Mouse (Mus musculus): ENCODE data around the gene Carmil3. TPM values are rescaled to one million over a fixed set of nuclear protein-coding genes. Genes with fewer than 3 reads are reported as not detected.

Carmil3 gene
- polyA plus RNA-seq, 1 experiment from 2014 or later, result 0.96 TPM

DNA sequence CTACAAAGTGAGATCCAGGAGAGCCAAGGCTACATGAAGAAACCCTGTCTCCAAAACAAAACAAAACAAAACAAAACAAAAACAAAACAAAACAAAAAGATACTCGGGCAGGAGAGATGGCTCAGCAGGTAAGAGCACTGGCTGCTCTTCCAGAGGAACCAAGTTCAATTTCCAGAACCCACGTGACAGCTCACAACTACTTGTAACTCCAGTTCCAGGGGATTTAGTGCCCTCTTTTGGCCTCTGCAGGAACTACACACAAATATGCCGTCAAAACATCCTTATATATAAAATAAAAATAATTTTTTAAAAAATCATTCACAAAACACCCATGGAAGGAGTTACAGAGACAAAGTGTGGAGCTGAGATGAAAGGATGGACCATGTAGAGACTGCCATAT lies 37.5 kb downstream of the Carmil3 start:
- no peak overlapping the region for H3K27ac ChIP-seq
- H3K4me2 ChIP-seq (ENCODE audit: low read length), result no peak overlapping the region
- H3K27me3 ChIP-seq (ENCODE audit: insufficient read depth, low read length), result no peaks in the 10 kb centered on the region
- TF ChIP-seq CTCF (IDR thresholded peaks at IDR 0.05; ENCODE audit: low read depth), result peak; percentile 70
- H3K4me1 ChIP-seq (replicated peaks; ENCODE audit: insufficient read depth, low read length), result no peaks in the 10 kb centered on the region
- no peaks in the 10 kb centered on the region for H3K9me3 ChIP-seq (replicated peaks; ENCODE audit: low read length)
- ATAC-seq (replicated peaks; ENCODE audit: low FRiP score, low read depth), result no peak
- no peak overlapping the region for H3K4me3 ChIP-seq (replicated peaks; ENCODE audit: low read depth, low read length)
- DNase-seq (ENCODE audit: low spot score), result peak; percentile 64
- WGBS, result 20% methylated on average over 3 of the region's 3 CpGs
- no peaks in the 10 kb centered on the region for H3K36me3 ChIP-seq (ENCODE audit: insufficient read depth, low read length)
- H3K9ac ChIP-seq (ENCODE audit: low read depth, low read length), result no peak overlapping the region

DNA sequence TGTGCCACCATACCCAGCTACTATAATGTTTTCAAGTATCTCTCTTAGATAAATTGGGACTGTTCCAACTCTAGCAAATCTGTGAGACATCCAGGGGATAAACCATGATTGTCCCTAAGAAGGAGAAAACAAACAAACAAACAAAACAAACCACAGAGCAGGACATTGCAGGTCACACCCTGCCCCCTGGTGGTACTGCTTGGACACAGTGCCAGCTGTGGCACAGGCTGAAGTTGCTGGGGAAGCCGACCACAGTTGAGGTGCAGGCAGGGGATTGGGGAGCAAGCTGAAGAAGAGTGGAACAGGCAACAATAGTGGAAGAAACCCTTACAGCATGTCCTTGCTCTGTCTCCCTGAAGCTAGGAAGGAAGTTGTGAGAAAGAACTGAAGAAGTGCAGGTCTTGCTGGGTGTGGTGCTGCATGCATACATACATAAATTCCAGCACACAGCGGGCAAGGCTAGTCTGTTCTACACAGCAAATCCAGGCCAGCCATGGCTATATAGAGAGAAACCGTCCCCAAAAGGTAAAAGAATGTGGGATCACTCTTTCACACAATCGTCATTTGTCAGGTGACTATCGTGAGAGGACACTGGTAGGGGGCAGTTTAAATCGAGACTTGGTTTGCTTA lies 45.8 kb downstream of the Carmil3 start:
- Histone ChIP-seq H3K4me2 (ENCODE audit: low read length) (no peak overlapping the region), H3K27ac (no peak overlapping the region), H3K36me3 (ENCODE audit: insufficient read depth, low read length) (no peaks in the 10 kb centered on the region), H3K9me3 (replicated peaks; ENCODE audit: low read length) (no peaks in the 10 kb centered on the region), H3K9ac (ENCODE audit: low read depth, low read length) (no peak overlapping the region), H3K4me1 (replicated peaks; ENCODE audit: insufficient read depth, low read length) (peaks cover 6% of the 10 kb centered on the region), H3K27me3 (ENCODE audit: insufficient read depth, low read length) (no peaks in the 10 kb centered on the region), H3K4me3 (replicated peaks; ENCODE audit: low read depth, low read length) (no peak overlapping the region)
- peak; percentile 85 for TF ChIP-seq CTCF (IDR thresholded peaks at IDR 0.05; ENCODE audit: low read depth)
- DNase-seq (ENCODE audit: low spot score) (peak; percentile 58), ATAC-seq (replicated peaks; ENCODE audit: low FRiP score, low read depth) (no peak)
- WGBS, result 57% methylated on average over 6 of the region's 6 CpGs

DNA sequence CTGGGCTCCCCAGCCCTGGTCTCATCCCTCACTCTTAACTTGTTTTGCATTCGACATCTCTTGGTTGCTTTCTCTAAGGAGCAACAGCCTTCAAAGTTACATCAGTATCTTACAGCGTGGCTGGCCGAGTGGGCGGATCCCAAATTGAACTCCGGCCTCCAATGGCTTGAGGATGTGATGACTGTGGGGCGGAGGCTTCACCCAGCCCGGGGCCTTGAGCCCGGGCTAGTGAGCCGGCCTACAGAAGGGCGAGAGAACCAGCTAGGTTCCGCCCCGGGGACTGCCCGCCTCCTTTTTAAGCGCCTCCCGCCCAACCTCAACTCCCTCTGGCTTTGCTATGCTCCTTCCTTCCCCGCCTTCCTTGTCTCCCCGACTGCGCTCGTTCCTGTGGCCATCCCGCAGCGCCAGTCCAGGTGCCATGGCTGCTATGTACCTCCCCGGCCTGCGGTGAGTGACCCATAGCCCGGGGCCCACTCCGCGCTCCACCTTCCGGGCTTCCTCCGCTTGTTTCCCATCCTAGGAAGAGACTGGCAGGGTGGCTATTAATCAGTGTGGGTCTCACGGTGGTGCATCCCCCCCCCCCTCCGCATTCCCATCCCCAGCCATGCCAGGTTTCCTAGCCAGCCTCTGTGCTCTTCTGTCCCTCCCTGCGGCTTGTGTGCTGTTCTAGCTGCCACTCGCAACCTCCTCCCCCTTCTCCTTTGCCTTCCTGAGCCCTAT lies 49.8 kb downstream of the Carmil3 start, which contains the start of gene Pck2:
Gene Pck2 (plus strand): TSS at position 200 of the 720 bp plus-strand sequence.
- TF ChIP-seq CTCF (IDR thresholded peaks at IDR 0.05; ENCODE audit: low read depth), result no peak
- Histone ChIP-seq H3K4me1 (replicated peaks; ENCODE audit: insufficient read depth, low read length) (peaks cover 11% of the 10 kb centered on the region), H3K36me3 (ENCODE audit: insufficient read depth, low read length) (peaks cover 21% of the 10 kb centered on the region), H3K9me3 (replicated peaks; ENCODE audit: low read length) (no peaks in the 10 kb centered on the region), H3K4me2 (ENCODE audit: low read length) (peak within 1 kb of the TSS; percentile 75), H3K27ac (peak within 1 kb of the TSS; percentile 94), H3K4me3 (replicated peaks; ENCODE audit: low read depth, low read length) (peak within 1 kb of the TSS; percentile 70), H3K27me3 (ENCODE audit: insufficient read depth, low read length) (no peaks in the 10 kb centered on the region), H3K9ac (ENCODE audit: low read depth, low read length) (peak within 1 kb of the TSS; percentile 74)
- DNase-seq (ENCODE audit: low spot score) (peak; percentile 97), ATAC-seq (replicated peaks; ENCODE audit: low FRiP score, low read depth) (peak; percentile 95)
- WGBS, result under 1% methylated on average over 31 of the region's 32 CpGs

DNA sequence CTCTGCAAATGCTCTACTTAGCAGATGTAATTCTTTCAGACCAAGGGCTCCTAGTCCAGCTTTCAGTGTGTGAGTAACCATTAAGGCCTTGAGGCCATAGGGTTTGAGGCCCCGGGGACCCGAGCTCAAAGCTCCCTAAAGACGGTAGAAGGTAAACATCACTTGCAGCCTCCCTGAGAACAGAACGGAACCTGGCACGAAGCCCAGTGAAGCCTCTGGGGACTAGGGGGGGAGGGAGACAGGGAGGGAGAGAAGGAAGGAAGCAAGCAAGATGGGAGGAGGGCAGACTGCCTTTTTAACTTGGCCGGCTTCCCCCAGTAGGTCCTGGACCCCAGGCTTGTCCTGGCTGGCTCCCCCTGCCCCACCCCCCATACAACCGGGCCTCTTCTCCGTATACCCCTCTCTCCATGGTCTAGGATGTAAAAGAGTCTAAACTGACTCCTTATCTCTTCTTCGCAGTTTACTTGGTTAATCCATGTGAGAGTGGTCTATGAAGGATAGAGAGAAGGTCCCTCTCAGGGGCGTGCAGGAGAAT lies 50.4 kb downstream of the Carmil3 start:
- ATAC-seq (replicated peaks; ENCODE audit: low FRiP score, low read depth), result peak; percentile 27
- WGBS, result 4% methylated on average over 10 of the region's 10 CpGs

DNA sequence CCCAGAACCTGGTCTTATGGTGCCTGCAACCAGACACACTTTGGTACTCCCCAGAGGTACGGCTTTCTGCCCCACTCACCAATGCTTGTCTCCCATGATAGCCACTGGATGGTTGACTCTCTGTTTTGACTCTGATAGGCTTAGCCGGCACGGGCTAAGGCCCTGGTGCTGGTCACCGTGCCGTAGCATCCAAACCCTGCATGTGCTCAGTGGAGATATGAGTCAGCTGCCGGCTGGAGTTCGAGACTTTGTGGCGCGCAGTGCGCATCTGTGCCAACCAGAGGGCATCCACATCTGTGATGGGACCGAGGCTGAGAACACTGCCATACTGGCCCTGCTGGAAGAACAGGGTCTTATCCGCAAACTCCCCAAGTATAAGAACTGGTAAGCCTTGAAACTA lies 51.8 kb downstream of the Carmil3 start:
- ATAC-seq (replicated peaks; ENCODE audit: low FRiP score, low read depth) (no peak), DNase-seq (ENCODE audit: low spot score) (no peak)
- TF ChIP-seq CTCF (IDR thresholded peaks at IDR 0.05; ENCODE audit: low read depth), result no peak
- H3K36me3 ChIP-seq (ENCODE audit: insufficient read depth, low read length), result peaks cover 35% of the 10 kb centered on the region
- H3K4me3 ChIP-seq (replicated peaks; ENCODE audit: low read depth, low read length), result no peak overlapping the region
- no peaks in the 10 kb centered on the region for H3K9me3 ChIP-seq (replicated peaks; ENCODE audit: low read length)
- H3K27me3 ChIP-seq (ENCODE audit: insufficient read depth, low read length), result no peaks in the 10 kb centered on the region
- H3K4me2 ChIP-seq (ENCODE audit: low read length), result no peak overlapping the region
- H3K27ac ChIP-seq, result no peak overlapping the region
- H3K9ac ChIP-seq (ENCODE audit: low read depth, low read length), result no peak overlapping the region
- WGBS, result 97% methylated on average over 12 of the region's 12 CpGs
- peaks cover 11% of the 10 kb centered on the region for H3K4me1 ChIP-seq (replicated peaks; ENCODE audit: insufficient read depth, low read length)

More for the DNA sequence above, 50.4 kb downstream of the Carmil3 start:
- H3K9me3 ChIP-seq (replicated peaks; ENCODE audit: low read length), result no peaks in the 10 kb centered on the region
- H3K4me3 ChIP-seq (replicated peaks; ENCODE audit: low read depth, low read length), result peak overlapping the region; percentile 70
- no peak for TF ChIP-seq CTCF (IDR thresholded peaks at IDR 0.05; ENCODE audit: low read depth)
- H3K4me1 ChIP-seq (replicated peaks; ENCODE audit: insufficient read depth, low read length), result peaks cover 11% of the 10 kb centered on the region
- peak overlapping the region; percentile 94 for H3K27ac ChIP-seq
- no peaks in the 10 kb centered on the region for H3K27me3 ChIP-seq (ENCODE audit: insufficient read depth, low read length)
- peak overlapping the region; percentile 74 for H3K9ac ChIP-seq (ENCODE audit: low read depth, low read length)
- peak overlapping the region; percentile 75 for H3K4me2 ChIP-seq (ENCODE audit: low read length)
- peaks cover 26% of the 10 kb centered on the region for H3K36me3 ChIP-seq (ENCODE audit: insufficient read depth, low read length)
- peak; percentile 76 for DNase-seq (ENCODE audit: low spot score)

DNA sequence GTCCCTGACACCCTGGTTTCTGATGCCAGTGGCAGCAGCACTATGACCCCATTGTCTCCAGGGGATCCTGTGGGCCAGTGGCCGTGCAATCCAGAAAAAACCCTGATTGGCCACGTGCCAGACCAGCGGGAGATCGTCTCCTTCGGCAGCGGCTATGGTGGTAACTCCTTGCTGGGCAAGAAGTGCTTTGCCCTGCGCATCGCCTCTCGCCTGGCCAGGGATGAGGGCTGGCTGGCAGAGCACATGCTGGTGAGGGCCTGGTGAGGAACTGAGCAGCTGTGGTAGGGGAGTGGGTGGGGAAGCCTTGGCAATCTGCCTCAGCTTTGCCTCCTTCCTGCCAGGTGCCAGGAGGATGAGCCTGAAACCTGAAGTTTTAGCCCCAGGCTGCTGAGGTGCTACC lies 53.9 kb downstream of the Carmil3 start:
- H3K4me2 ChIP-seq (ENCODE audit: low read length), result no peak overlapping the region
- ATAC-seq (replicated peaks; ENCODE audit: low FRiP score, low read depth) (no peak), DNase-seq (ENCODE audit: low spot score) (no peak)
- H3K9me3 ChIP-seq (replicated peaks; ENCODE audit: low read length), result no peaks in the 10 kb centered on the region
- H3K36me3 ChIP-seq (ENCODE audit: insufficient read depth, low read length), result peaks cover 55% of the 10 kb centered on the region
- H3K9ac ChIP-seq (ENCODE audit: low read depth, low read length), result no peak overlapping the region
- H3K4me3 ChIP-seq (replicated peaks; ENCODE audit: low read depth, low read length), result no peak overlapping the region
- no peaks in the 10 kb centered on the region for H3K27me3 ChIP-seq (ENCODE audit: insufficient read depth, low read length)
- H3K4me1 ChIP-seq (replicated peaks; ENCODE audit: insufficient read depth, low read length), result peaks cover 11% of the 10 kb centered on the region
- no peak overlapping the region for H3K27ac ChIP-seq
- 77% methylated on average over 9 of the region's 9 CpGs for WGBS
- TF ChIP-seq CTCF (IDR thresholded peaks at IDR 0.05; ENCODE audit: low read depth), result no peak
